Mouse (Mus musculus): ENCODE measurements at regions not wholly inside any gene's neighbourhood (a gene's known extent, or its start where the extent isn't known, plus 50 kb on each side); places are given as distances from the start of the nearest gene placed in this dataset.

DNA sequence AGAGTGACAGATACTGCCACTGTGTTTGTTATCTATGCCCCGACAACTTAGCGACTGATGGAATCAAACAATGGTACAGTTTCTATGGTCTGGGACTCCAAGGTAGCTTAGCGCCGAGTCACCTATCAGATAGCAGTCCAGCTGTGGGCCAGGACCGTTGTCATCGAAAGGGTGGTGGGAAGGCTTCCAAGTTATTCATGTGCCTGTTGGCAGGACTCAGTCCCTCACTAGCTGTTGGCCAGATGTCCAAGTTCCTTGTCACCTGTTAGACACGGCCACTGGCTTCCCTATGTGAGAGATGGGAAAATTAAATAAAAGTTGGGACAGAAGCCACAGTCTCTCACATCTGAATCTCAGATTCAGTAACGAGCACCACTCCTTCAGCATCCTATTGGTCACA lies 150.1 kb downstream of the BC067074 start:
- H3K27ac ChIP-seq (ENCODE audit: insufficient read depth, low read depth) = no peak overlapping the region
- dilution Hi-C loops (cut with MboI; ENCODE audit: extremely low pct_ligation_motif_present, extremely low pct_unique_long_range_greater_than_20kb, low sequenced_read_pairs) (no loop called here), in situ Hi-C loops (cut with MboI; ENCODE audit: low pct_ligation_motif_present, low pct_unique_long_range_greater_than_20kb, low sequenced_read_pairs) (no loop called here)
- no peak for DNase-seq (ENCODE audit: extremely low read depth)
- H3K9ac ChIP-seq (ENCODE audit: insufficient read depth, low read depth) = no peak overlapping the region
- H3K4me2 ChIP-seq (ENCODE audit: insufficient read depth, low read depth, poor library complexity, severe bottlenecking) = no peak overlapping the region
- H3K4me1 ChIP-seq (ENCODE audit: control insufficient read depth in 1 of 2, insufficient read depth in 2 of 2) = peaks cover 0 to 4% of the 10 kb centered on the region in 2 experiments; a peak in 1 of 4 replicates
- H3K79me2 ChIP-seq (replicated peaks; ENCODE audit: control insufficient read depth, extremely low read depth, insufficient read depth, poor library complexity, severe bottlenecking) = no peaks in the 10 kb centered on the region
- no peak for TF ChIP-seq KAT2A (IDR thresholded peaks at IDR 0.05; ENCODE audit: insufficient replicate concordance, low read length)
- no peak for TF ChIP-seq RCOR1 (conservative IDR thresholded peaks at IDR 0.05; ENCODE audit: low read depth, low read length)
- TF ChIP-seq TBP (conservative IDR thresholded peaks at IDR 0.05; ENCODE audit: low read depth, low read length) = no peak
- no peak for TF ChIP-seq SIN3A (IDR thresholded peaks at IDR 0.05; ENCODE audit: low read length)
- no peak for TF ChIP-seq ZMIZ1 (IDR thresholded peaks at IDR 0.05; ENCODE audit: low read depth, low read length)
- TF ChIP-seq ELF1 (IDR thresholded peaks at IDR 0.05; ENCODE audit: low read depth, low read length) = no peak
- TF ChIP-seq CHD2 (IDR thresholded peaks at IDR 0.05; ENCODE audit: low read length) = no peak
- no peak for TF ChIP-seq CHD1 (IDR thresholded peaks at IDR 0.05; ENCODE audit: low read depth, low read length)
- no peak for TF ChIP-seq POLR2AphosphoS2 (IDR thresholded peaks at IDR 0.05; ENCODE audit: low read depth, low read length)
- no peak for TF ChIP-seq POLR2A (IDR thresholded peaks at IDR 0.05; ENCODE audit: low read depth, low read length)
- TF ChIP-seq GABPA (IDR thresholded peaks at IDR 0.05; ENCODE audit: insufficient replicate concordance, low read depth, low read length) = no peak
- TF ChIP-seq USF1 (IDR thresholded peaks at IDR 0.05; ENCODE audit: low read depth, low read length) = no peak
- TF ChIP-seq SMC3 (IDR thresholded peaks at IDR 0.05; ENCODE audit: low read depth, low read length) = no peak
- TF ChIP-seq ETS1 (conservative IDR thresholded peaks at IDR 0.05; ENCODE audit: low read depth, low read length) = no peak
- no peak for TF ChIP-seq ZKSCAN1 (IDR thresholded peaks at IDR 0.05; ENCODE audit: borderline replicate concordance, low read depth, low read length)
- TF ChIP-seq MAZ (IDR thresholded peaks at IDR 0.05; ENCODE audit: low read depth, low read length) = no peak
- TF ChIP-seq ZNF384 (IDR thresholded peaks at IDR 0.05; ENCODE audit: low read depth, low read length) = no peak
- no peaks in the 10 kb centered on the region for H3K36me3 ChIP-seq (replicated peaks in 1 of 2; ENCODE audit: control insufficient read depth in 1 of 2, insufficient read depth in 1 of 2, low read length in 1 of 2)
- no peaks in the 10 kb centered on the region for H3K9me3 ChIP-seq (replicated peaks; ENCODE audit: low read length)
- H3K27me3 ChIP-seq (replicated peaks) = no peaks in the 10 kb centered on the region
- H3K4me3 ChIP-seq (replicated peaks in 1 of 3; ENCODE audit: low read depth in 2 of 3, low read length in 2 of 3, poor library complexity in 1 of 3) = no peak overlapping the region

DNA sequence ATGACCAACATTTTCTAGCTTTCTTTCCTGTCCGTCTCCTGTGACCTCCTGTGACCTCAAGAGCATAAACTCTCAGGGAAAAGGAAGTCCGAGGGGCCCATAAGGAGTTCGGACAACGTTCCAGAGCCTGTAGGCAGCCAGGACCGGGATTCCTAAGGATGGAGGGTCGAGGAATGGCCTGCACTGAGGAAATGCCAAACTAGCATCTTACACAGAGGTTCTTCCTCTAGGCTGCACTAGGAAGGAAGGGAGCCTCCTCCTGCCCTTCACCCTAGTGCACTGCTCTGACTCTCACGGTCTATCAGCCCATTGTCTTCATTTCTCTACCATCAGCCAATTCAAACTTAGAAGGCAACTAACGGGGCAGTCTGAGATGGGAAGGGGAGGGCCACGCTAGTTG lies 149.2 kb downstream of the BC067074 start:
- DNase-seq (ENCODE audit: extremely low read depth) = no peak

More for the DNA sequence above, 149.2 kb downstream of the BC067074 start:
- Histone ChIP-seq H3K4me2 (ENCODE audit: insufficient read depth, low read depth, poor library complexity, severe bottlenecking) (no peak overlapping the region), H3K27me3 (replicated peaks) (no peaks in the 10 kb centered on the region), H3K4me1 (ENCODE audit: control insufficient read depth in 1 of 2, insufficient read depth in 2 of 2) (peaks cover 0 to 4% of the 10 kb centered on the region in 2 experiments; a peak in 1 of 4 replicates), H3K27ac (ENCODE audit: insufficient read depth, low read depth) (no peak overlapping the region), H3K4me3 (replicated peaks in 1 of 3; ENCODE audit: low read depth in 2 of 3, low read length in 2 of 3, poor library complexity in 1 of 3) (no peak overlapping the region), H3K36me3 (replicated peaks in 1 of 2; ENCODE audit: control insufficient read depth in 1 of 2, insufficient read depth in 1 of 2, low read length in 1 of 2) (no peaks in the 10 kb centered on the region), H3K9me3 (replicated peaks; ENCODE audit: low read length) (no peaks in the 10 kb centered on the region), H3K79me2 (replicated peaks; ENCODE audit: control insufficient read depth, extremely low read depth, insufficient read depth, poor library complexity, severe bottlenecking) (no peaks in the 10 kb centered on the region), H3K9ac (ENCODE audit: insufficient read depth, low read depth) (no peak overlapping the region)
- dilution Hi-C loops (cut with MboI; ENCODE audit: extremely low pct_ligation_motif_present, extremely low pct_unique_long_range_greater_than_20kb, low sequenced_read_pairs) = no loop called here
- TF ChIP-seq ZMIZ1 (IDR thresholded peaks at IDR 0.05; ENCODE audit: low read depth, low read length) (no peak), PAX5 (IDR thresholded peaks at IDR 0.05; ENCODE audit: low read length) (no peak), EP300 (IDR thresholded peaks at IDR 0.05; ENCODE audit: low read length) (no peak), MEF2A (IDR thresholded peaks at IDR 0.05; ENCODE audit: borderline replicate concordance, low read depth, low read length) (no peak), ZNF384 (IDR thresholded peaks at IDR 0.05; ENCODE audit: low read depth, low read length) (no peak), MAX (IDR thresholded peaks at IDR 0.05; ENCODE audit: low read length) (no peak), TBP (conservative IDR thresholded peaks at IDR 0.05; ENCODE audit: low read depth, low read length) (no peak), HCFC1 (IDR thresholded peaks at IDR 0.05; ENCODE audit: low read depth, low read length) (no peak), E2F4 (IDR thresholded peaks at IDR 0.05; ENCODE audit: insufficient replicate concordance, low read depth, low read length) (no peak), MAZ (IDR thresholded peaks at IDR 0.05; ENCODE audit: low read depth, low read length) (no peak)
- in situ Hi-C loops (cut with MboI; ENCODE audit: low pct_ligation_motif_present, low pct_unique_long_range_greater_than_20kb, low sequenced_read_pairs) = no loop called here
